Mouse (Mus musculus): ENCODE data around the gene Ncoa5. TPM values are rescaled to one million over a fixed set of nuclear protein-coding genes. Genes with fewer than 3 reads are reported as not detected.

Ncoa5 gene
- polyA plus RNA-seq, 2 experiments = 11.6 to 13.5 TPM

DNA sequence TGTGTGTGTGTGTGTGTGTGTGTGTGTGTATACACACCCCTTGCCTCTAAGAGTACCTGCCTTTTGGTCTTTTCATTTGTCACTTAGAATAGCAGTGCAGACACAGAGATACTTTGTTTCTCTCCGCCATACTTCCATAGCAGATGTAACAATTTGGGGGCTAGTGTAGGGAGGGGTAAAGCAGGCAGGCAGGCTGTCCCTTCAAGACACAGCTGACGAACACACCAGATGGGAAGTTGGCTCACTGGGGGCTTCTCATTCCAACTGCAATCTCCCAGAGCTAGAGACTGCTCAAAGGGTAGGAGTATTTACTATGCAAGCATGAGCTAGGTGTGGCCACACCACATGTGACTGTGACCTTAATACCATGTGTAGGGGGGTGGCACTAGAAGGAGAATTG lies 34.1 kb upstream of the Ncoa5 start:
- no peak for TF ChIP-seq EP300 (IDR thresholded peaks at IDR 0.05; ENCODE audit: low read depth)
- no peak for TF ChIP-seq CTCF (IDR thresholded peaks at IDR 0.05; ENCODE audit: low read depth)
- H3K27ac ChIP-seq = no peak overlapping the region
- no peak overlapping the region for H3K4me2 ChIP-seq (ENCODE audit: low read depth)
- no peak overlapping the region for H3K9ac ChIP-seq (replicated peaks)
- H3K27me3 ChIP-seq (ENCODE audit: control insufficient read depth, insufficient read depth, low read length) = no peaks in the 10 kb centered on the region
- H3K9me3 ChIP-seq (ENCODE audit: control insufficient read depth, low read length) = no peaks in the 10 kb centered on the region
- 62% methylated on average over 2 of the region's 2 CpGs for WGBS (ENCODE audit: insufficient replicate concordance)
- H3K36me3 ChIP-seq (replicated peaks; ENCODE audit: control insufficient read depth, insufficient read depth, low read depth) = no peaks in the 10 kb centered on the region
- no peaks in the 10 kb centered on the region for H3K4me1 ChIP-seq (replicated peaks; ENCODE audit: control insufficient read depth in 2 of 2, insufficient read depth in 2 of 2, low read length in 1 of 2)
- ATAC-seq (ENCODE audit: insufficient read depth) (no peak), DNase-seq (ENCODE audit: low read depth in 3 of 3, low spot score in 3 of 3) (no peak)
- no peak overlapping the region for H3K4me3 ChIP-seq (ENCODE audit: insufficient read depth in 1 of 2, low read depth in 2 of 2, low read length in 2 of 2)

GRCm38 (mm10) chr2:165064489-165064888 lies 29.8 kb upstream of the Ncoa5 start:
- no peak overlapping the region for H3K4me2 ChIP-seq (ENCODE audit: low read depth)
- no peaks in the 10 kb centered on the region for H3K27me3 ChIP-seq (ENCODE audit: control insufficient read depth, insufficient read depth, low read length)
- H3K4me3 ChIP-seq (ENCODE audit: insufficient read depth in 1 of 2, low read depth in 2 of 2, low read length in 2 of 2) = no peak overlapping the region
- no peaks in the 10 kb centered on the region for H3K36me3 ChIP-seq (replicated peaks; ENCODE audit: control insufficient read depth, insufficient read depth, low read depth)
- H3K9ac ChIP-seq (replicated peaks) = no peak overlapping the region
- ATAC-seq (ENCODE audit: insufficient read depth) = no peak
- TF ChIP-seq CTCF (IDR thresholded peaks at IDR 0.05; ENCODE audit: low read depth) (no peak), EP300 (IDR thresholded peaks at IDR 0.05; ENCODE audit: low read depth) (no peak)
- no peaks in the 10 kb centered on the region for H3K9me3 ChIP-seq (ENCODE audit: control insufficient read depth, low read length)
- H3K27ac ChIP-seq = no peak overlapping the region
- no peak for DNase-seq (ENCODE audit: low read depth in 3 of 3, low spot score in 3 of 3)
- 51% methylated on average over 7 of the region's 7 CpGs for WGBS (ENCODE audit: insufficient replicate concordance)
- H3K4me1 ChIP-seq (replicated peaks; ENCODE audit: control insufficient read depth in 2 of 2, insufficient read depth in 2 of 2, low read length in 1 of 2) = no peaks in the 10 kb centered on the region

DNA sequence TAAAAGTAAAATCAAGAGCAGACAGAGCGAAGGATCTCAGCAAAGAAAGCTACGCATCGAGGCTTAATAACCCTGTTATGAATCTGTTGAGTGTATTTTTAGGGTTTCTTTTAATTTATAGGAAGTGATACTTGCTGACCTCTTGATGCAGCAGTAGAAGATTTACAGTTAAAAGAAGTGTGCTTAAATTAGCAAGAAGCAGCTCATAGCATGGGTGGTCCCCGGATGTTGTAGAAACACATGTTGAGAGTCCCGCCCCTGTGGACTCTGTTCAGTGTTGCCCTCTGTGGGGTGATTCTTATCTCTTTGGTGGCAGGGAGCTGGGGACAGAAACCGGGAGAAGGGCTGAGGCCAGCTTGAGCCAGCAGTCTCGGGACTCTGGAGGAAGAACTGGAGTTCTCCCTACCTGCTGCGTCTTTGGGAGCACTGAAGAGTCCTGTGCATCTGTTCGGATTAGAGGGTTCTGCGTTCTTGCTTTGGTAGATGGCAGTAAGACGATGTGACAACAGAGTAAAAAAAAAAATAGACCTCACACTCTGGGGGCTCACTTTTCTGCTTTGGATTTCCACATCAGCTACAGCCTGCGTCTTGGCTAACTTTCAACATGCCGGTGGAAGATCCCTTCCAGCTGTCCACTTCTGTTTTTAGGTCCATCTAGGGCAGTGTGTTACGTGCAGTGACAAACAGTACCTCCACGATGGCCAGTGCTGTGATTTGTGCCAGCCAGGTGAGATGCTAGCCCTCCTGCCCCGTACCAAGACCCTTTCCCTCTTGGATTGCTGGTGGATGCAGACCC lies 27.2 kb upstream of the Ncoa5 start:
- Histone ChIP-seq H3K9me3 (ENCODE audit: control insufficient read depth, low read length) (no peaks in the 10 kb centered on the region), H3K4me1 (replicated peaks; ENCODE audit: control insufficient read depth in 2 of 2, insufficient read depth in 2 of 2, low read length in 1 of 2) (no peaks in the 10 kb centered on the region), H3K4me3 (ENCODE audit: insufficient read depth in 1 of 2, low read depth in 2 of 2, low read length in 2 of 2) (no peak overlapping the region), H3K27me3 (ENCODE audit: control insufficient read depth, insufficient read depth, low read length) (no peaks in the 10 kb centered on the region; the same call in 1 of the 2 replicates), H3K9ac (replicated peaks) (no peak overlapping the region), H3K36me3 (replicated peaks; ENCODE audit: control insufficient read depth, insufficient read depth, low read depth) (no peaks in the 10 kb centered on the region), H3K4me2 (ENCODE audit: low read depth) (no peak overlapping the region), H3K27ac (no peak overlapping the region)
- 60% methylated on average over 16 of the region's 16 CpGs for WGBS (ENCODE audit: insufficient replicate concordance)
- DNase-seq (ENCODE audit: low read depth in 3 of 3, low spot score in 3 of 3) (no peak), ATAC-seq (ENCODE audit: insufficient read depth) (no peak)
- no peak for TF ChIP-seq CTCF (IDR thresholded peaks at IDR 0.05; ENCODE audit: low read depth)
- no peak for TF ChIP-seq EP300 (IDR thresholded peaks at IDR 0.05; ENCODE audit: low read depth)

DNA sequence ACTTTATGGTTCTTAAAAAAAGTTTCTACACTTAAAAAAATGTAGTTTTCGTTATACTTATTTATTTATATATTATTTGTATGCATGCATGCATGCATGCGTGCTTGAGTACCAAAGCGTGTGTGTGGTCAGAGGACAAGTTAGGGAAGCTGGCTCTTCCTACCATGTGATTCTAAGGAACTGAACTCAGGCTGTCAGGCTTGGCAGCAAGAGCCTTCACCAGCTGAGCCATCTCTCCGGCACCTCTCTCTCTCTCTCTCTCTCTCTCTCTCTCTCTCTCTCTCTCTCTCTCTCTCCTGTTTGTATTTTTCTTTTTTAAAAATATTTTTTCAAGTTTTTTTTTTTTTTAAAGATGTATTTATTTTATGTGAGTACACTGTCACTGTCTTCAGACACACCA lies 25.3 kb upstream of the Ncoa5 start:
- Histone ChIP-seq H3K9ac (replicated peaks) (no peak overlapping the region), H3K4me2 (ENCODE audit: low read depth) (no peak overlapping the region), H3K36me3 (replicated peaks; ENCODE audit: control insufficient read depth, insufficient read depth, low read depth) (no peaks in the 10 kb centered on the region), H3K27me3 (ENCODE audit: control insufficient read depth, insufficient read depth, low read length) (no peaks in the 10 kb centered on the region; the same call in none of the 2 replicates), H3K9me3 (ENCODE audit: control insufficient read depth, low read length) (no peaks in the 10 kb centered on the region), H3K4me1 (replicated peaks; ENCODE audit: control insufficient read depth in 2 of 2, insufficient read depth in 2 of 2, low read length in 1 of 2) (no peaks in the 10 kb centered on the region), H3K27ac (no peak overlapping the region), H3K4me3 (ENCODE audit: insufficient read depth in 1 of 2, low read depth in 2 of 2, low read length in 2 of 2) (no peak overlapping the region)
- ATAC-seq (ENCODE audit: insufficient read depth) (no peak), DNase-seq (ENCODE audit: low read depth in 3 of 3, low spot score in 3 of 3) (no peak)
- no peak for TF ChIP-seq EP300 (IDR thresholded peaks at IDR 0.05; ENCODE audit: low read depth)
- no peak for TF ChIP-seq CTCF (IDR thresholded peaks at IDR 0.05; ENCODE audit: low read depth)
- 68% methylated on average over 4 of the region's 4 CpGs for WGBS (ENCODE audit: insufficient replicate concordance)

- Histone ChIP-seq H3K27me3 (ENCODE audit: control insufficient read depth, insufficient read depth, low read length) (peaks cover 2% of the 10 kb centered on the region), H3K36me3 (replicated peaks; ENCODE audit: control insufficient read depth, insufficient read depth, low read depth) (no peaks in the 10 kb centered on the region), H3K4me2 (ENCODE audit: low read depth) (peak overlapping the region; percentile 44), H3K4me1 (replicated peaks; ENCODE audit: control insufficient read depth in 2 of 2, insufficient read depth in 2 of 2, low read length in 1 of 2) (no peaks in the 10 kb centered on the region), H3K27ac (no peak overlapping the region), H3K9ac (replicated peaks) (no peak overlapping the region), H3K4me3 (ENCODE audit: insufficient read depth in 1 of 2, low read depth in 2 of 2, low read length in 2 of 2) (no peak overlapping the region), H3K9me3 (ENCODE audit: control insufficient read depth, low read length) (no peaks in the 10 kb centered on the region)
- DNase-seq (ENCODE audit: low read depth in 3 of 3, low spot score in 3 of 3) (no peak), ATAC-seq (ENCODE audit: insufficient read depth) (no peak)
- WGBS (ENCODE audit: insufficient replicate concordance) = 56% methylated on average over 14 of the region's 14 CpGs
- no peak for TF ChIP-seq CTCF (IDR thresholded peaks at IDR 0.05; ENCODE audit: low read depth)
- no peak for TF ChIP-seq EP300 (IDR thresholded peaks at IDR 0.05; ENCODE audit: low read depth)
Observed at GRCm38 (mm10) chr2:165056377-165057085, 21.9 kb upstream of the Ncoa5 start.
